Mouse (Mus musculus): ENCODE data around the gene Mpz. TPM values are rescaled to one million over a fixed set of nuclear protein-coding genes. Genes with fewer than 3 reads are reported as not detected.
A peak's percentile ranks its signal among the peaks of the same experiment; 100 is the strongest.

Mpz gene
- polyA plus RNA-seq, 1 experiment from 2014 or later = 25.7 TPM

DNA sequence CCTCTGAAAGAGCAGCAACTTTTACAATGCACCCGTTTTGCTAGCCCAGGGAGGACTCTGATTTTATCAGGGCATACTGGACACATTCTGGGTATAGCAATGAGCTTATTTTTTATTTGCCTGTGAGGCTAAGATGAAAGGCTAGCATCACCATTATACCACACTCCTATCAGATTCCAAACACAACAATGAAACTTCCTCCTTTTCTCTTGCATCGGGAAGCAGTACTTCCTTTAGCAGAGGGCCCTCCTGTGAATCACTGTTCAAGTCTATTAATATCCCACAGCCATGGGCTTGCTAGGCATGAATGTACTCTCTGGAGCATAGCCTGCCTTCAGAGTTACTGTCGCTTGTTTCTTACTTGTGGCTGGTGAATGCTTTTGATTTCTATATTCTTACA lies 20.6 kb downstream of the Mpz start:
- no peaks in the 10 kb centered on the region for H3K9me3 ChIP-seq
- H3K4me1 ChIP-seq (replicated peaks) = no peaks in the 10 kb centered on the region
- no peaks in the 10 kb centered on the region; the same call in 1 of the 2 replicates for H3K27me3 ChIP-seq
- no peak for ATAC-seq (ENCODE audit: low read depth)
- no peak overlapping the region for H3K9ac ChIP-seq
- no peak overlapping the region for H3K4me2 ChIP-seq
- no peaks in the 10 kb centered on the region for H3K36me3 ChIP-seq
- WGBS = 69% methylated on average over 3 of the region's 3 CpGs
- H3K4me3 ChIP-seq = no peak overlapping the region
- 0 out of 2 replicates have a peak overlapping the region, but pooled peaks have one; percentile 6 for H3K27ac ChIP-seq (replicated peaks)

- 96% methylated on average over 8 of the region's 8 CpGs for WGBS
- H3K4me2 ChIP-seq = no peak overlapping the region
- no peaks in the 10 kb centered on the region for H3K9me3 ChIP-seq
- H3K4me1 ChIP-seq (replicated peaks) = no peaks in the 10 kb centered on the region
- H3K36me3 ChIP-seq = no peaks in the 10 kb centered on the region
- H3K27me3 ChIP-seq = no peaks in the 10 kb centered on the region; the same call in 1 of the 2 replicates
- ATAC-seq (ENCODE audit: low read depth) = no peak
- H3K4me3 ChIP-seq = no peak overlapping the region
- no peak overlapping the region for H3K9ac ChIP-seq
- H3K27ac ChIP-seq (replicated peaks) = no peak overlapping the region
These were observed 22.3 kb downstream of the Mpz start for GRCm38 (mm10) chr1:171172779-171173178.

DNA sequence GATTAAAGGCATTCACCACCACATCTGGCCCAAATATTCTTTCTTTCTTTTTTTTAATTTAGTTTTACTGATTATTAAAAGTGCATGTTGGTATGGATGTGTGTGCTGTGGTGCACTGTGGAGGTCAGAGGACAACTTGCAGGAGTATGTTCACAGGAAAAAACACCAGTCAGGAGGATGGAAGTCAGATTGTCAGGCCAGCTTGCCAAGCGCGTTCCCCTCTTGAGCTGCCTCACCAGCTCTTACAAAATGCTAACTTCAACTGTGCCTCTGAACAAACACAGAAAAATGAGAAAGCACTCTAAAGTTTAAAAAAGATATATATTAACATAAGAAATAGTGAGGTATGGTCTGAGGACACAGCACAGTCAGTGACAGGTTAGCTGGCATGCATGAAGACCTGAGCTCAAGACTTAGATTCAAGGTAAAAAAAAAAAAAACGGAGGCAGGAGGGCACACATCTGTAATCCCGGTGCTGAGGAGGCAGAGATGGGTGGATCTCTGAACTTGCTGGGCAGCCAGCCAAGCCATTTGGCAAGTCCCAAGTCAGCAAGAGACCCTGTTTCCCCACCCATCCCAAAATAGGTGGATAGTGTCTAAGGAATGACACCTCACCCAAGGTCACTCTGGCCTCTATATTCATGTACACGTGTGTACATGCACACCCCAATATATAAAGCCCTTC lies 29.1 kb downstream of the Mpz start:
- no peaks in the 10 kb centered on the region for H3K9me3 ChIP-seq
- no peak overlapping the region for H3K4me3 ChIP-seq
- H3K9ac ChIP-seq = no peak overlapping the region
- WGBS = 82% methylated on average over 5 of the region's 5 CpGs
- H3K36me3 ChIP-seq = no peaks in the 10 kb centered on the region
- H3K4me2 ChIP-seq = no peak overlapping the region
- H3K4me1 ChIP-seq (replicated peaks) = no peaks in the 10 kb centered on the region
- no peak for ATAC-seq (ENCODE audit: low read depth)
- no peaks in the 10 kb centered on the region for H3K27me3 ChIP-seq
- no peak overlapping the region for H3K27ac ChIP-seq (replicated peaks)

DNA sequence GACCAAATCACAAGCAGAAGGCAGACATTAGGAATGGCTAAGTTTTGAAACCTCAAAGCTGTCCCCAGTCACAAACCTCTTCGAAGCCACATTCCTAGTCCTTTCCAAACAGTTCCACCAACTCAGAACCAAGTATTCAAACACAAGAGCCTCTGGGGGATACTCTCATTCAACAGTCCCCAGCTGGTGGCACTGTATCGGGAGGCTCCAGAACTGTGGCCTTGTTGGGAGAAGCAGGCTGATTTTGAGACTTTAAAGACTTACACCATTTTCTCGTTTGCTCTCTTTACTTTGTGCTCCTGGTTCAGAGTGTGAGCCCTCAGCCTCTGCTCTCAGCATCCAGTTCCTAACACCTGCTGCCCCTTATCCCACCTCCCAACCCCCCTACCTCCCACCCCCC lies 32.5 kb downstream of the Mpz start:
- H3K27me3 ChIP-seq = no peaks in the 10 kb centered on the region
- ATAC-seq (ENCODE audit: low read depth) = no peak
- H3K4me1 ChIP-seq (replicated peaks) = peaks cover 14% of the 10 kb centered on the region
- H3K36me3 ChIP-seq = no peaks in the 10 kb centered on the region
- no peak overlapping the region for H3K4me2 ChIP-seq
- no peak overlapping the region for H3K27ac ChIP-seq (replicated peaks)
- no peak overlapping the region for H3K4me3 ChIP-seq
- H3K9me3 ChIP-seq = no peaks in the 10 kb centered on the region
- 75% methylated on average over 3 of the region's 3 CpGs for WGBS
- no peak overlapping the region for H3K9ac ChIP-seq

GRCm38 (mm10) chr1:171183620-171184019 lies 33.1 kb downstream of the Mpz start:
- 57% methylated on average over 3 of the region's 3 CpGs for WGBS

GRCm38 (mm10) chr1:171184314-171184713 lies 33.8 kb downstream of the Mpz start:
- ATAC-seq (ENCODE audit: low read depth) = no peak

More at GRCm38 (mm10) chr1:171183620-171184019, 33.1 kb downstream of the Mpz start:
- no peaks in the 10 kb centered on the region for H3K9me3 ChIP-seq
- H3K4me3 ChIP-seq = no peak overlapping the region
- no peak overlapping the region for H3K27ac ChIP-seq (replicated peaks)
- no peak for ATAC-seq (ENCODE audit: low read depth)
- no peak overlapping the region for H3K4me2 ChIP-seq
- no peak overlapping the region for H3K9ac ChIP-seq
- peaks cover 20% of the 10 kb centered on the region for H3K4me1 ChIP-seq (replicated peaks)
- H3K36me3 ChIP-seq = no peaks in the 10 kb centered on the region
- no peaks in the 10 kb centered on the region for H3K27me3 ChIP-seq

DNA sequence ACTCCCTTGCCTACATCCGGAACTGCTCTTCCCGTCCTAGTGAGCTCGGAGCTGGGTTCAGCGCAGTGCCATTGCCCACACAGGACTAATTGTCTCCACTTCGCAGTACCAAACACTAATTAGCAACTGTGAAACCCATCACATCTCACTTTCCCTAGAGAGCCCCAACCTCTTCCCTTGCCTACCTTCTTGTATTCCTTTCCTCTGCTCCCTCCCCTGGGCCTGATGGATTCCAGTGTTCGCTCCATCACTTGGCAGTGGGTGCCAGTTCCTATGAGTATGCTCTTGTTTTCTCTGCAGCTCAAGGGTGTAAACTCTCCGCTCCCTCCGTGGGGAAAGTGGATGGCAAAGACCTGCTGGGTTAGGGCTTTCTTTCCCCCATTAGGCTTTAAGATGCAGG lies 35.1 kb downstream of the Mpz start:
- Histone ChIP-seq H3K4me3 (no peak overlapping the region), H3K27ac (replicated peaks) (0 out of 2 replicates have a peak overlapping the region, but pooled peaks have one; percentile 28), H3K4me2 (peak overlapping the region; percentile 4; the same call in 1 of the 2 replicates), H3K27me3 (peaks cover 1% of the 10 kb centered on the region; the same call in 1 of the 2 replicates), H3K4me1 (replicated peaks) (peaks cover 33% of the 10 kb centered on the region), H3K9ac (no peak overlapping the region), H3K36me3 (no peaks in the 10 kb centered on the region), H3K9me3 (no peaks in the 10 kb centered on the region)
- no peak for ATAC-seq (ENCODE audit: low read depth)
- 60% methylated on average over 8 of the region's 8 CpGs for WGBS

More at GRCm38 (mm10) chr1:171184314-171184713, 33.8 kb downstream of the Mpz start:
- Histone ChIP-seq H3K9me3 (no peaks in the 10 kb centered on the region), H3K27me3 (no peaks in the 10 kb centered on the region), H3K4me1 (replicated peaks) (peaks cover 27% of the 10 kb centered on the region), H3K4me3 (no peak overlapping the region), H3K4me2 (no peak overlapping the region), H3K27ac (replicated peaks) (no peak overlapping the region), H3K9ac (no peak overlapping the region), H3K36me3 (no peaks in the 10 kb centered on the region)
- WGBS = 87% methylated on average over 7 of the region's 7 CpGs

- peak overlapping the region; percentile 27; the same call in 1 of the 2 replicates for H3K4me2 ChIP-seq
- H3K27me3 ChIP-seq = peaks cover 19% of the 10 kb centered on the region
- no peak overlapping the region for H3K27ac ChIP-seq (replicated peaks)
- H3K9me3 ChIP-seq = no peaks in the 10 kb centered on the region
- no peaks in the 10 kb centered on the region for H3K36me3 ChIP-seq
- ATAC-seq (ENCODE audit: low read depth) = 0 out of 2 replicates have a peak, but pooled peaks have one; percentile 17
- no peak overlapping the region for H3K9ac ChIP-seq
- H3K4me3 ChIP-seq = no peak overlapping the region
- WGBS = 25% methylated on average over 13 of the region's 13 CpGs
- H3K4me1 ChIP-seq (replicated peaks) = peaks cover 45% of the 10 kb centered on the region
These were observed 37.6 kb downstream of the Mpz start for GRCm38 (mm10) chr1:171187851-171188700.

DNA sequence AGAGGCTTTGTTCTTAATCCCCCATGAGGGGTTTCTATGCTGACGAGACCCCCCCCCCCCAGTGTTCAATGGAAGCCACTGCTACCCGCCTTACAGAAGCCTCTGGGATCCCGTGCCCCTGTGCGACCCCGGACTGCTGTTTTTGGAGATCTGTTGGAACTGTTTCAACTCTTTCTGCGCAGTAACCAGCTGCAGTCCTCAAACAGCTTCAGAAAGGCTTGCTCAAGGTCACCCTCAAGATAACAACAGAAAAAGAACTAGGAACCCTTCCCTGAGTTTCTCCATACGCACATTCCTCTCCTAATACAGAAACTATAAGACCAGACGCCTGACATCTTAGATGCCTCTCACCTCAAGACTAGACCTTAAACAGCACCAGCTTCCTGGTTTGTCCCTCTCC lies 38.5 kb downstream of the Mpz start:
- H3K27ac ChIP-seq (replicated peaks) = peak overlapping the region; percentile 34
- 0 out of 2 replicates have a peak overlapping the region, but pooled peaks have one; percentile 3 for H3K4me2 ChIP-seq
- no peak overlapping the region for H3K9ac ChIP-seq
- peaks cover 26% of the 10 kb centered on the region for H3K27me3 ChIP-seq
- ATAC-seq (ENCODE audit: low read depth) = no peak
- H3K36me3 ChIP-seq = no peaks in the 10 kb centered on the region
- WGBS = 15% methylated on average over 8 of the region's 8 CpGs
- H3K9me3 ChIP-seq = no peaks in the 10 kb centered on the region
- H3K4me3 ChIP-seq = no peak overlapping the region
- peaks cover 55% of the 10 kb centered on the region for H3K4me1 ChIP-seq (replicated peaks)

DNA sequence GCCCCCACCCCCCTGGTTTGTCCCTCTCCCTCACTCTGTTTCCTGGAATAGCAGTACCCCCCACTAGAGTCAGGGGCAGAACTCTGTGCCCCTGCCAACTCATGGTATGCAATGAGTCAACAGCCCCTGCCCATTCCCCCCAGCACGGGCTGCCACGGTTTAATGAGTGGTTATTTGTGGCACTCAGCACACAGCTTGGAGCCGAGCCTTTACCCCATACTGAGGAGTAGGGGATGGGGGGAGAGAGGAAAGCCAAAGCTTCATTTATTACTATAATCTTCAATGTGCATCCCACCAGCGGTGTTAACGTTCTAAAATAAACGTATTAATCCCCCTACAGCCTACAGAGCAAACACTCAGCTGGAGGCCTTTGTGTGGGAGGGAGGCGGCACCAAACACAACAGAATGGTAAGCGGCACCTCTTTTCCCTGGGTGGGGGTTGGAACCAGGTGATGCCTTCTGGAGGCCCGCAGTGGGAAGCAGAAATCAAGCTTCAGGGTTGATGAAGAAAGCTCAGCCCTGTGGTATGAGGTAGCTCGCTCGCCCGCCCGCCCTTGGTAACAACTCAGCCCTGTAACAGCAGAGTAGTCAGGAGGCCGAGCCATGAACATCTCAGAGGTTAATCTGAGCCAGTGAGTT lies 39.1 kb downstream of the Mpz start:
- no peak overlapping the region for H3K4me2 ChIP-seq
- H3K27ac ChIP-seq (replicated peaks) = peak overlapping the region; percentile 34
- peaks cover 60% of the 10 kb centered on the region for H3K4me1 ChIP-seq (replicated peaks)

GRCm38 (mm10) chr1:171190832-171191231 lies 40.3 kb downstream of the Mpz start:
- no peak overlapping the region for H3K4me3 ChIP-seq
- no peaks in the 10 kb centered on the region for H3K9me3 ChIP-seq
- peaks cover 44% of the 10 kb centered on the region for H3K27me3 ChIP-seq
- peaks cover 66% of the 10 kb centered on the region for H3K4me1 ChIP-seq (replicated peaks)
- no peak overlapping the region for H3K4me2 ChIP-seq
- H3K36me3 ChIP-seq = no peaks in the 10 kb centered on the region
- WGBS = 93% methylated on average over 9 of the region's 9 CpGs
- no peak overlapping the region for H3K9ac ChIP-seq
- no peak for ATAC-seq (ENCODE audit: low read depth)
- no peak overlapping the region for H3K27ac ChIP-seq (replicated peaks)

More for the DNA sequence above, 39.1 kb downstream of the Mpz start:
- Histone ChIP-seq H3K4me3 (no peak overlapping the region), H3K9ac (no peak overlapping the region), H3K9me3 (no peaks in the 10 kb centered on the region), H3K36me3 (no peaks in the 10 kb centered on the region), H3K27me3 (peaks cover 31% of the 10 kb centered on the region)
- 27% methylated on average over 14 of the region's 14 CpGs for WGBS
- peak; percentile 33; the same call in 1 of the 2 replicates for ATAC-seq (ENCODE audit: low read depth)

DNA sequence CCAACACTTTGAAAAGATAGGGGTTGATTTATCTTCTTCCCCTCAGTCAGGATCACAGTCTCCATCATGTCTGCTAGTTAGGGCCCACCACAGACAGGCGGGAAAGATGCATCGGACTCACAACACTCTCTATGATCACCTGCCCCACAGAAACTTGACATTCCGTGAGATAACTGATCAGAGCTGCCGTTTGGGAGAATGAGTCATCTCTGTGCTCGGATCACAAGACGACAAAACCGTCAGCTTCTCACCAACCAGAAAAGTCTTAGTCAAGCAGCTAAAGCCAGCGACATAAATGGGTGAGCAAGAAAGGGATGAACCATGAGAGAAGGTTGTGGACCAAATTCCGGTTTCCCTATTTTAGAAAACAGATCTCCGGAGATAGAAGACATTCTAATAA lies 41.8 kb downstream of the Mpz start:
- no peak overlapping the region for H3K4me3 ChIP-seq
- 46% methylated on average over 10 of the region's 10 CpGs for WGBS
- no peak overlapping the region for H3K9ac ChIP-seq
- no peaks in the 10 kb centered on the region for H3K9me3 ChIP-seq
- no peak overlapping the region for H3K27ac ChIP-seq (replicated peaks)
- ATAC-seq (ENCODE audit: low read depth) = no peak
- peaks cover 65% of the 10 kb centered on the region for H3K4me1 ChIP-seq (replicated peaks)
- H3K4me2 ChIP-seq = peak overlapping the region; percentile 93
- H3K36me3 ChIP-seq = no peaks in the 10 kb centered on the region
- H3K27me3 ChIP-seq = peaks cover 58% of the 10 kb centered on the region
